Mouse (Mus musculus): ENCODE measurements around the gene Nckap5.

GRCm38 (mm10) chr1:126027536-126027935 lies 803.1 kb downstream of the Nckap5 start:
- TF ChIP-seq CTCF (IDR thresholded peaks at IDR 0.05; ENCODE audit: insufficient read depth, low read length), result no peak
- TF ChIP-seq POLR2A (IDR thresholded peaks at IDR 0.05; ENCODE audit: borderline replicate concordance, extremely low read depth, low read depth, low read length), result no peak
